Mouse (Mus musculus) erythroblast, adult 5-6 weeks (primary cell): ENCODE results near the gene Shank3. TPM values are rescaled to one million over a fixed set of nuclear protein-coding genes. Genes with fewer than 3 reads are reported as not detected.

Experiments
- ATAC-seq: replicated peaks from 2 replicates; pipeline ENCODE4 v1.8.0; 2016; ENCODE audit warnings: moderate number of reproducible peaks, mild to moderate bottlenecking, moderate TSS enrichment, inconsistent platforms; ENCODE audit not compliant: poor library complexity, low FRiP score, severe bottlenecking
- total RNA-seq, 2 experiments: library from RNA; stranded (forward) in 1 of 2; stranded (reverse) in 1 of 2; fragments of 150-400 nt in 1 of 2; fragments of 200-764, 138-1000 nt in 1 of 2; gene quantifications; 2 replicates each; pipeline versions ENCODE4 v1.2.3 to v1.2.4; 2015 to 2017; ENCODE audit warnings: low replicate concordance in 2 of 2

The Shank3 gene
- total RNA-seq, 2 experiments from 2014 or later: 0.77 to 1.0 TPM

GRCm38 (mm10) chr15:89522566-89523282 is 23.3 kb downstream of the Shank3 start:
- no peak for ATAC-seq

GRCm38 (mm10) chr15:89523283-89523832 is 23.9 kb downstream of the Shank3 start:
- ATAC-seq: no peak

- no peak for ATAC-seq
Measured at GRCm38 (mm10) chr15:89524001-89524571, 24.7 kb downstream of the Shank3 start.

- ATAC-seq: no peak
Measured at GRCm38 (mm10) chr15:89524611-89525415, 25.4 kb downstream of the Shank3 start.

- no peak for ATAC-seq
Measured at GRCm38 (mm10) chr15:89525464-89525863, 26.0 kb downstream of the Shank3 start.

- no peak for ATAC-seq
Measured at GRCm38 (mm10) chr15:89525896-89526295, 26.5 kb downstream of the Shank3 start.

- no peak for ATAC-seq
Measured at GRCm38 (mm10) chr15:89526776-89527325, 27.4 kb downstream of the Shank3 start.

- ATAC-seq: no peak
Measured at GRCm38 (mm10) chr15:89527466-89527865, 28.0 kb downstream of the Shank3 start.

GRCm38 (mm10) chr15:89528201-89528850 is 28.9 kb downstream of the Shank3 start:
- no peak for ATAC-seq

- ATAC-seq: no peak
Measured at GRCm38 (mm10) chr15:89528923-89529322, 29.5 kb downstream of the Shank3 start.

- ATAC-seq: peak; percentile 34; the same call in 1 of the 2 replicates
Measured at GRCm38 (mm10) chr15:89530336-89530735, 30.9 kb downstream of the Shank3 start.

- ATAC-seq: no peak
Measured at GRCm38 (mm10) chr15:89531399-89531798, 32.0 kb downstream of the Shank3 start.

GRCm38 (mm10) chr15:89532026-89532923 is 32.9 kb downstream of the Shank3 start:
- no peak for ATAC-seq

GRCm38 (mm10) chr15:89532924-89533842 is 33.8 kb downstream of the Shank3 start:
- ATAC-seq: no peak

GRCm38 (mm10) chr15:89533843-89534207 is 34.4 kb downstream of the Shank3 start:
- ATAC-seq: no peak

- no peak for ATAC-seq
Measured at GRCm38 (mm10) chr15:89544171-89544570, 44.7 kb downstream of the Shank3 start.

GRCm38 (mm10) chr15:89547321-89547720 is 47.9 kb downstream of the Shank3 start:
- no peak for ATAC-seq
